In the genomic region with DNA sequence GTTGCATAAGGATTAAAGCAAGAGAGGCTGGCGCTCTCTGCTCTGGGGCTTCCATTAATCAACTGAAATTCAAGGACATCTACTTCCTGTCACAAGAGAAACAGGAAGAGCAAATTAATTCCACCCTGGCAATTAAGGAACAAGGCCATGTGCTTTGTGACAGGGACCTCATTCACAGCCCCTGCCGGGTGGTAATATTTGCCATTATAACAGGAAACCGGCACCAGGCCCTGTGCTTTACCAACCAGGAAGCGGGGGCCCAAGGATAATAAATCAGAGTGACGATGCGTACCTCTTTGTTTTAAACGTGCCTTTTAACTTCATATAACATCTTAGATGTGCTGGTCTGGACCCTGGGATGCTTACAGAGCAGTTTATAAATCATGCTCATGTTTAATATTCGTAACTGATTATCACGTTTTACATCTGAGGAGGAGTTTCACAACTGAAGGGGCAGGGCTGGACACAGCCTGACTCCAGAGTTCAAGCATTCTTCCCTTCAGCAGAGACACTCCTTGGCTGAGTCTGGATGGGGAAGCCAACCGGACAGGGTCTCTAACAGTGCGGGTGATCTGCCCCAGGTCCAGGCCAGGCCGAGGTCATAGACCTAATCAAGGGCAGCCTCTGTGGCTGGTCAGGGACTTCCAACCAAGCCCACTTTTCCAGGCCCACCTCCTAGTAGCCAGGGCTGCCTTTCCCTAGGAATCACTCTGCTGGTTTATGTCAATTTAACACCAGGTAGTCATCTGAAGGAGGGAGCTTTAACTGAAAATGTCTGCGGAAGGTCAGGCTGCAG, we compare ENCODE assay signal across 10 mouse cellular contexts. TPM values are rescaled to one million over a fixed set of nuclear protein-coding genes. Genes with fewer than 3 reads are reported as not detected.
DNase-seq lines count a peak whose midpoint lies in the region; ATAC-seq and TF ChIP-seq lines count a peak whose summit lies in the region.
"Had no signal": no experiment of that assay in that cellular context is flagged by ENCODE, and none has a peak within 500 bp of the region (broad histone marks: within the 10 kb centered on the region; RNA-seq: fewer than 3 reads in every experiment).

No protein-coding gene starts in this region.

- no peak for TF ChIP-seq CTCF in intestine, postnatal 0 days (IDR thresholded peaks at IDR 0.05; ENCODE audit: low read depth)

- peak; percentile 53; the same call in 1 of the 2 replicates for ATAC-seq in intestine, embryonic 14.5 days (replicated peaks; ENCODE audit: low FRiP score, low TSS enrichment, low read depth)
- ATAC-seq in intestine, postnatal 0 days, result no peak; the same call in 1 of the 2 replicates
- no peak for ATAC-seq in limb, embryonic 15.5 days (ENCODE audit: insufficient number of reproducible peaks, low FRiP score, low TSS enrichment, low read depth)
- peak; percentile 26; the same call in 1 of the 2 replicates for ATAC-seq in neural tube, embryonic 15.5 days (ENCODE audit: low FRiP score)

- no peaks in the 10 kb centered on the region for H3K27me3 ChIP-seq in intestine, embryonic 14.5 days (replicated peaks; ENCODE audit: control insufficient read depth, insufficient read depth, low read length)
- H3K27me3 ChIP-seq in intestine, postnatal 0 days (replicated peaks; ENCODE audit: control insufficient read depth, insufficient read depth, low read length), result no peaks in the 10 kb centered on the region
- H3K27me3 ChIP-seq in hindbrain, embryonic 10.5 days (ENCODE audit: insufficient read depth, poor library complexity, severe bottlenecking), result peaks cover 25% of the 10 kb centered on the region; the same call in 1 of the 2 replicates
- H3K27me3 ChIP-seq in limb, embryonic 15.5 days, result no peaks in the 10 kb centered on the region
- no peaks in the 10 kb centered on the region for H3K27me3 ChIP-seq in neural tube, embryonic 15.5 days (replicated peaks)
- H3K27me3 ChIP-seq: CH12.LX had no signal

- H3K27ac ChIP-seq in intestine, embryonic 14.5 days (ENCODE audit: low read depth), result peak overlapping the region; percentile 64
- H3K27ac ChIP-seq in intestine, postnatal 0 days (ENCODE audit: low read depth, low read length), result no peak overlapping the region
- H3K27ac ChIP-seq in hindbrain, embryonic 10.5 days, result peak overlapping the region; percentile 76
- H3K27ac ChIP-seq in limb, embryonic 15.5 days, result peak overlapping the region; percentile 27; the same call in 1 of the 2 replicates
- H3K27ac ChIP-seq in neural tube, embryonic 15.5 days (replicated peaks), result 0 out of 2 replicates have a peak overlapping the region, but pooled peaks have one; percentile 11
- H3K27ac ChIP-seq: macrophage had no signal

- H3K9ac ChIP-seq in intestine, embryonic 14.5 days (ENCODE audit: low read length), result no peak overlapping the region
- no peak overlapping the region for H3K9ac ChIP-seq in intestine, postnatal 0 days (ENCODE audit: low read depth, low read length)
- H3K9ac ChIP-seq in limb, embryonic 15.5 days, result no peak overlapping the region
- H3K9ac ChIP-seq in neural tube, embryonic 15.5 days (replicated peaks), result no peak overlapping the region

- peaks cover 13% of the 10 kb centered on the region for H3K4me1 ChIP-seq in intestine, embryonic 14.5 days (replicated peaks; ENCODE audit: control insufficient read depth, insufficient read depth, low read length)
- H3K4me1 ChIP-seq in intestine, postnatal 0 days (replicated peaks; ENCODE audit: control insufficient read depth, insufficient read depth, low read length), result no peaks in the 10 kb centered on the region
- peaks cover 70% of the 10 kb centered on the region for H3K4me1 ChIP-seq in hindbrain, embryonic 10.5 days (replicated peaks)
- peaks cover 14% of the 10 kb centered on the region for H3K4me1 ChIP-seq in limb, embryonic 15.5 days
- peaks cover 43% of the 10 kb centered on the region for H3K4me1 ChIP-seq in neural tube, embryonic 15.5 days

- no peak overlapping the region for H3K4me2 ChIP-seq in intestine, embryonic 14.5 days (ENCODE audit: low read length)
- no peak overlapping the region for H3K4me2 ChIP-seq in intestine, postnatal 0 days (replicated peaks; ENCODE audit: low read depth)
- no peak overlapping the region for H3K4me2 ChIP-seq in limb, embryonic 15.5 days
- H3K4me2 ChIP-seq in neural tube, embryonic 15.5 days, result no peak overlapping the region

- peaks cover 7% of the 10 kb centered on the region for H3K36me3 ChIP-seq in intestine, embryonic 14.5 days (ENCODE audit: control insufficient read depth, insufficient read depth, low read length)
- peaks cover 31% of the 10 kb centered on the region; the same call in 1 of the 2 replicates for H3K36me3 ChIP-seq in intestine, postnatal 0 days (ENCODE audit: control insufficient read depth, insufficient read depth)
- peaks cover 21% of the 10 kb centered on the region for H3K36me3 ChIP-seq in hindbrain, embryonic 10.5 days
- peaks cover 21% of the 10 kb centered on the region for H3K36me3 ChIP-seq in limb, embryonic 15.5 days
- no peaks in the 10 kb centered on the region for H3K36me3 ChIP-seq in neural tube, embryonic 15.5 days

- H3K9me3 ChIP-seq in intestine, embryonic 14.5 days (ENCODE audit: control insufficient read depth, low read length), result no peaks in the 10 kb centered on the region
- no peaks in the 10 kb centered on the region for H3K9me3 ChIP-seq in intestine, postnatal 0 days (ENCODE audit: control insufficient read depth)
- no peaks in the 10 kb centered on the region for H3K9me3 ChIP-seq in hindbrain, embryonic 10.5 days
- no peaks in the 10 kb centered on the region for H3K9me3 ChIP-seq in limb, embryonic 15.5 days
- H3K9me3 ChIP-seq in neural tube, embryonic 15.5 days (replicated peaks), result no peaks in the 10 kb centered on the region

- peak; percentile 67 for DNase-seq in intestine, embryonic 14.5 days (ENCODE audit: low spot score)
- DNase-seq in hindbrain, embryonic 10.5 days (ENCODE audit: low spot score), result peak; percentile 25
- no peak for DNase-seq in ovary, postnatal 36 days (ENCODE audit: low spot score)
- no peak for DNase-seq in spleen, postnatal 4 days (ENCODE audit: low spot score in 2 of 2)
- no peak for DNase-seq in frontal cortex, postnatal 10 days (ENCODE audit: low spot score in 2 of 2)

- WGBS in intestine, embryonic 14.5 days, result 22% methylated on average over 13 of the region's 13 CpGs
- WGBS in intestine, postnatal 0 days, result 39% methylated on average over 13 of the region's 13 CpGs
- WGBS in hindbrain, embryonic 10.5 days, result 58% methylated on average over 13 of the region's 13 CpGs
- 45% methylated on average over 13 of the region's 13 CpGs for WGBS in limb, embryonic 15.5 days
- 35% methylated on average over 13 of the region's 13 CpGs for WGBS in neural tube, embryonic 15.5 days

- H3K4me3 ChIP-seq in intestine, embryonic 14.5 days (ENCODE audit: low read depth, low read length), result no peak overlapping the region
- H3K4me3 ChIP-seq in intestine, postnatal 0 days (ENCODE audit: low read depth, low read length), result no peak overlapping the region
- no peak overlapping the region for H3K4me3 ChIP-seq in hindbrain, embryonic 10.5 days
- H3K4me3 ChIP-seq in limb, embryonic 15.5 days, result no peak overlapping the region
- H3K4me3 ChIP-seq in neural tube, embryonic 15.5 days (replicated peaks), result no peak overlapping the region

RNA-seq across cellular contexts. Expression of a gene that starts 38.2 kb away (rescaled TPM):
- 346 and 367 TPM in 2 replicates for polyA plus RNA-seq in intestine, embryonic 14.5 days (2014; fragmentation: Nextera tagmentation; extraction: Ambion mirVana)
- polyA plus RNA-seq in intestine, postnatal 0 days (2015; fragmentation: Nextera tagmentation; extraction: Ambion mirVana), result 560 and 584 TPM in 2 replicates
- 289 and 340 TPM in 2 replicates for polyA plus RNA-seq in hindbrain, embryonic 10.5 days (2016; fragmentation: Nextera tagmentation; extraction: Ambion mirVana)
- 541 and 572 TPM in 2 replicates for polyA plus RNA-seq in limb, embryonic 15.5 days (2015; fragmentation: Nextera tagmentation; extraction: Ambion mirVana)
- 391 and 405 TPM in 2 replicates for polyA plus RNA-seq in neural tube, embryonic 15.5 days (2015; fragmentation: Nextera tagmentation; extraction: Ambion mirVana)

RNA-seq across cellular contexts. Expression of a gene that starts 38.9 kb away (rescaled TPM):
- 18.0 and 18.9 TPM in 2 replicates for polyA plus RNA-seq in intestine, embryonic 14.5 days (2014; fragmentation: Nextera tagmentation; extraction: Ambion mirVana)
- 16.6 and 17.7 TPM in 2 replicates for polyA plus RNA-seq in intestine, postnatal 0 days (2015; fragmentation: Nextera tagmentation; extraction: Ambion mirVana)
- 23.1 and 30.2 TPM in 2 replicates for polyA plus RNA-seq in hindbrain, embryonic 10.5 days (2016; fragmentation: Nextera tagmentation; extraction: Ambion mirVana)
- 28.4 and 53.4 TPM in 2 replicates for polyA plus RNA-seq in limb, embryonic 15.5 days (2015; fragmentation: Nextera tagmentation; extraction: Ambion mirVana)
- 17.7 and 36.3 TPM in 2 replicates for polyA plus RNA-seq in neural tube, embryonic 15.5 days (2015; fragmentation: Nextera tagmentation; extraction: Ambion mirVana)

RNA-seq across cellular contexts. Expression of a gene that starts 43.3 kb away (rescaled TPM):
- not detected in 2 replicates for polyA plus RNA-seq in intestine, embryonic 14.5 days (2014; fragmentation: Nextera tagmentation; extraction: Ambion mirVana)
- polyA plus RNA-seq in intestine, postnatal 0 days (2015; fragmentation: Nextera tagmentation; extraction: Ambion mirVana), result not detected in 2 replicates
- 0.30 TPM in 2 replicates for polyA plus RNA-seq in hindbrain, embryonic 10.5 days (2016; fragmentation: Nextera tagmentation; extraction: Ambion mirVana)
- not detected in 2 replicates for polyA plus RNA-seq in limb, embryonic 15.5 days (2015; fragmentation: Nextera tagmentation; extraction: Ambion mirVana)
- not detected in 2 replicates for polyA plus RNA-seq in neural tube, embryonic 15.5 days (2015; fragmentation: Nextera tagmentation; extraction: Ambion mirVana)
- polyA plus RNA-seq: macrophage had no signal

Comparison
In these comparisons a context has a peak if more than half of its experiments do, and no peak if none do; other contexts are left out.
1. ATAC-seq: peak in intestine, embryonic 14.5 days (single experiment) and neural tube, embryonic 15.5 days (single experiment); none in intestine, postnatal 0 days (single experiment) and limb, embryonic 15.5 days (single experiment).
2. DNase-seq: peak in intestine, embryonic 14.5 days (single experiment) and hindbrain, embryonic 10.5 days (single experiment); none in ovary, postnatal 36 days (single experiment), spleen, postnatal 4 days (0 of 2) and frontal cortex, postnatal 10 days (0 of 2).